In the genomic region with DNA sequence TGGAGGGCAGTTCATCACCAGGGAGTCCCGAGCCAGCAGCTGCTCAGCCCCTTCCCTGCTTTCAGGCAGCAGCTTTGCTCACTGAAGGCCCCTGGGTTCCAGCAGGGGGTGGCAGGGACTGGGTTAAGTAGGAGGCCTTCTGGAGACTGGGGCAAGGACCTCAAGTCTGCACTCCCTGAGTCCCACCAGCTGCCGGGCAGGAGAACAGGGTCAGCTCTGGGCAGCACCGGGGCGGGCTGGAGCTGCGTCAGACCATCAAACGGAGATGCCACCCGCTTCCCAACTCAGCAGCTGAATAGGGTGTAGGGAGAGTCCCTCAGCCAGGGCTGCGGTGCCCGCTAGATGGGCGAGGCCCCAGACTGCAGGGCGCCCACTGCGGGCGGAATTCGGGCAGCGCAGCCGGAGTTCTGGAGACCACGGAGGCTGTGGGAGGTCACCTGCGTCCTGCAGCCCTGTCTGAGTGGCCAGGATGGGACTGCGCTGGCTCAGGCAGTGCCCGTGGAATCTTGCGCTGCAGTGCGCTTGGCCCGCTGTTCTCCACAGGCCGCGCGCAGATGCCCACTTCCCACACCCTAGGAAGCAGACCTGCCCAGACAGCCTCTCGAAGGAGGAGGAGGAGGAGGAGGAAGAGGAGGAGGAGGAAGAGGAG, we compare ENCODE assay signal across 8 mouse cellular contexts. TPM values are rescaled to one million over a fixed set of nuclear protein-coding genes. Genes with fewer than 3 reads are reported as not detected.
DNase-seq lines count a peak whose midpoint lies in the region; ATAC-seq and TF ChIP-seq lines count a peak whose summit lies in the region.

No protein-coding gene starts in this region.

- no peak overlapping the region for H3K27ac ChIP-seq in lung, embryonic 16.5 days (ENCODE audit: low read length)
- H3K27ac ChIP-seq in cortical plate, adult 2 months (ENCODE audit: insufficient read depth, low read length): peak overlapping the region; percentile 34
- H3K27ac ChIP-seq in heart, adult 2 months: no peak overlapping the region
- H3K27ac ChIP-seq in layer of hippocampus, adult 2 months: peak overlapping the region; percentile 87
- no peak overlapping the region for H3K27ac ChIP-seq in midbrain, embryonic 12.5 days (replicated peaks)

- no peaks in the 10 kb centered on the region for H3K4me1 ChIP-seq in lung, embryonic 16.5 days (replicated peaks; ENCODE audit: control insufficient read depth, insufficient read depth, low read length)
- no peaks in the 10 kb centered on the region for H3K4me1 ChIP-seq in cortical plate, adult 2 months (ENCODE audit: control insufficient read depth, insufficient read depth, low read length)
- H3K4me1 ChIP-seq in heart, adult 2 months (ENCODE audit: control insufficient read depth, insufficient read depth, low read length): no peaks in the 10 kb centered on the region; the same call in 1 of the 2 replicates
- peaks cover 18% of the 10 kb centered on the region for H3K4me1 ChIP-seq in midbrain, embryonic 12.5 days

- DNase-seq in lung, postnatal 14 days: no peak
- DNase-seq in heart, adult 2 months: peak; percentile 23 to 58
- DNase-seq in layer of hippocampus, adult 2 months (ENCODE audit: low spot score in 2 of 2): peak in 1 of 2 experiments; percentile 39
- no peak for DNase-seq in c-Kit-positive CD71-positive TER-119-positive erythroid progenitor cells, embryonic 14.5 days (ENCODE audit: low spot score)

- peaks cover 12% of the 10 kb centered on the region for H3K27me3 ChIP-seq in lung, embryonic 16.5 days (ENCODE audit: control insufficient read depth, insufficient read depth, low read depth, low read length)
- no peaks in the 10 kb centered on the region; the same call in 1 of the 2 replicates for H3K27me3 ChIP-seq in heart, adult 2 months (ENCODE audit: control insufficient read depth, insufficient read depth, low read length)
- peaks cover 21% of the 10 kb centered on the region for H3K27me3 ChIP-seq in midbrain, embryonic 12.5 days

- peak; percentile 41; the same call in 1 of the 2 replicates for ATAC-seq in lung, embryonic 16.5 days (ENCODE audit: low read depth)
- ATAC-seq in midbrain, embryonic 12.5 days (ENCODE audit: low FRiP score, low read depth): peak; percentile 80
- no peak for ATAC-seq in activated CD4-positive, CD25-positive, alpha-beta regulatory T cell, adult 4 months

- intact Hi-C loops in heart, adult 2 months (cut with DNase I): loop anchor here (1.0 to 10.0 kb wide), 2 partner anchors 28 to 62 kb away; no protein-coding TSS in a partner anchor

- H3K9ac ChIP-seq in lung, embryonic 16.5 days (ENCODE audit: low read length): no peak overlapping the region
- 0 out of 2 replicates have a peak overlapping the region, but pooled peaks have one; percentile 6 for H3K9ac ChIP-seq in heart, adult 2 months (ENCODE audit: low read depth, low read length)
- 0 out of 2 replicates have a peak overlapping the region, but pooled peaks have one; percentile 17 for H3K9ac ChIP-seq in midbrain, embryonic 12.5 days (replicated peaks)

- H3K79me2 ChIP-seq in heart, adult 2 months (replicated peaks; ENCODE audit: control insufficient read depth, insufficient read depth, low read length): no peaks in the 10 kb centered on the region

- TF ChIP-seq EP300 in heart, adult 2 months (IDR thresholded peaks at IDR 0.05; ENCODE audit: insufficient read depth, low read depth, low read length): no peak

- TF ChIP-seq POLR2A in cortical plate, adult 2 months (IDR thresholded peaks at IDR 0.05; ENCODE audit: extremely low read depth, insufficient read depth, low read length): 0 out of 2 replicates have a peak, but pooled peaks have one; percentile 48
- no peak for TF ChIP-seq POLR2A in heart, adult 2 months (IDR thresholded peaks at IDR 0.05; ENCODE audit: insufficient read depth, low read depth, low read length)

- H3K4me2 ChIP-seq in lung, embryonic 16.5 days (ENCODE audit: low read depth, low read length): peak overlapping the region; percentile 27
- H3K4me2 ChIP-seq in midbrain, embryonic 12.5 days (replicated peaks): peak overlapping the region; percentile 62

- H3K9me3 ChIP-seq in lung, embryonic 16.5 days (ENCODE audit: control insufficient read depth, low read length): no peaks in the 10 kb centered on the region
- H3K9me3 ChIP-seq in midbrain, embryonic 12.5 days: no peaks in the 10 kb centered on the region

- WGBS in lung, embryonic 16.5 days: 2% methylated on average over 27 of the region's 27 CpGs
- WGBS in heart, adult 2 months: 4% methylated on average over 27 of the region's 27 CpGs
- 1% methylated on average over 27 of the region's 27 CpGs for WGBS in midbrain, embryonic 12.5 days

- peak overlapping the region; percentile 3; the same call in 1 of the 2 replicates for H3K4me3 ChIP-seq in lung, embryonic 16.5 days (ENCODE audit: low read length)
- peak overlapping the region; percentile 21 for H3K4me3 ChIP-seq in cortical plate, adult 2 months (ENCODE audit: insufficient read depth, low read length)
- H3K4me3 ChIP-seq in heart, adult 2 months: no peak overlapping the region
- H3K4me3 ChIP-seq in layer of hippocampus, adult 2 months: peak overlapping the region; percentile 38
- H3K4me3 ChIP-seq in midbrain, embryonic 12.5 days: peak overlapping the region; percentile 35

- no peaks in the 10 kb centered on the region for H3K36me3 ChIP-seq in lung, embryonic 16.5 days (ENCODE audit: control insufficient read depth, insufficient read depth, low read length)
- H3K36me3 ChIP-seq in heart, adult 2 months (ENCODE audit: control insufficient read depth, insufficient read depth, low read length): no peaks in the 10 kb centered on the region
- no peaks in the 10 kb centered on the region for H3K36me3 ChIP-seq in midbrain, embryonic 12.5 days

- TF ChIP-seq CTCF in cortical plate, adult 2 months (IDR thresholded peaks at IDR 0.05; ENCODE audit: extremely low read depth, insufficient read depth, low read length): 0 out of 2 replicates have a peak, but pooled peaks have one; percentile 4
- TF ChIP-seq CTCF in heart, adult 2 months (IDR thresholded peaks at IDR 0.05): peak; percentile 61
- TF ChIP-seq CTCF in layer of hippocampus, adult 2 months (conservative IDR thresholded peaks at IDR 0.05): peak; percentile 72

RNA-seq across cellular contexts. Expression of a gene that starts 4.3 kb away (rescaled TPM):
- polyA plus RNA-seq in lung, embryonic 16.5 days (2015; fragmentation: Nextera tagmentation; extraction: Ambion mirVana): 0.31 TPM in 1 of 2 replicates, not detected in the other
- 57.1 and 76.8 TPM in 2 replicates for polyA plus RNA-seq in cortical plate, adult 2 months (2012; rRNA removed)
- total RNA-seq in heart, adult 2 months (2021): not detected
- polyA plus RNA-seq in heart, adult 2 months (2012; rRNA removed): not detected in 2 replicates
- total RNA-seq in layer of hippocampus, adult 2 months (2021): 100 to 1,000 TPM; 170 to 200 TPM
- 1.3 and 2.8 TPM in 2 replicates for polyA plus RNA-seq in midbrain, embryonic 12.5 days (2016; fragmentation: Nextera tagmentation; extraction: Ambion mirVana)
- not detected for polyA plus RNA-seq in activated CD4-positive, CD25-positive, alpha-beta regulatory T cell, adult 4 months (2017; shearing (Covaris generic))

Comparison
In these comparisons a context has a peak if more than half of its experiments do, and no peak if none do; other contexts are left out.
1. H3K27ac ChIP-seq: peak in cortical plate, adult 2 months (single experiment) and layer of hippocampus, adult 2 months (single experiment); none in lung, embryonic 16.5 days (single experiment), heart, adult 2 months (single experiment) and midbrain, embryonic 12.5 days (single experiment).
2. DNase-seq: peak in heart, adult 2 months (2 of 2); none in lung, postnatal 14 days (single experiment) and c-Kit-positive CD71-positive TER-119-positive erythroid progenitor cells, embryonic 14.5 days (single experiment).
3. CTCF ChIP-seq: peak in every context shown above with its lines; median percentile 72 in layer of hippocampus, adult 2 months; 61 in heart, adult 2 months; 4 in cortical plate, adult 2 months.
4. RNA of a gene that starts 4.3 kb away (polyA plus RNA-seq): 57.1 to 76.8 TPM in cortical plate, adult 2 months; 1.3 to 2.8 TPM in midbrain, embryonic 12.5 days, 0.31 TPM in lung, embryonic 16.5 days, not detected in heart, adult 2 months and not detected in activated CD4-positive, CD25-positive, alpha-beta regulatory T cell, adult 4 months; every median in the first group is over 10 times any median in the second.